Mouse (Mus musculus) heart, embryonic 14.5 days (tissue): Measurements from ENCODE around the gene Gpr142. TPM values are rescaled to one million over a fixed set of nuclear protein-coding genes. Genes with fewer than 3 reads are reported as not detected.

ENCODE experiments used
- ATAC-seq: fragments of 200-750 bp; cut with Nextera tagmentation; 2 replicates; pipeline ENCODE4 v1.8.0; 2017; ENCODE audit warnings: low read depth, moderate TSS enrichment; ENCODE audit not compliant: insufficient number of reproducible peaks, insufficient read depth, low FRiP score
- H3K27ac ChIP-seq, 2 experiments: fragments of 200-500 bp in 1 of 2; fragments of 300-500 bp in 1 of 2; sonication (generic) in 1 of 2; replicated peaks in 1 of 2; 2 replicates each; pipeline ENCODE4 v1.5.1; 2012 to 2014; ENCODE audit warnings: low read depth in 2 of 2, low read length in 2 of 2, control low read depth in 1 of 2, mild to moderate bottlenecking in 1 of 2, mixed read lengths in 1 of 2; ENCODE audit not compliant: control insufficient read depth in 1 of 2, insufficient read depth in 1 of 2
- H3K27me3 ChIP-seq: fragments of 300-500 bp; sonication (generic); 2 replicates; pipeline ENCODE4 v1.6.1; 2014; ENCODE audit warnings: mild to moderate bottlenecking, low read length, control low read depth; ENCODE audit not compliant: control insufficient read depth, insufficient read depth
- H3K36me3 ChIP-seq: fragments of 300-500 bp; sonication (generic); 2 replicates; pipeline ENCODE4 v1.6.1; 2014; ENCODE audit warnings: mild to moderate bottlenecking, control low read depth, low read length, mixed read lengths; ENCODE audit not compliant: control insufficient read depth, insufficient read depth
- H3K4me1 ChIP-seq, 2 experiments: fragments of 200-500 bp in 1 of 2; fragments of 300-500 bp in 1 of 2; sonication (generic) in 1 of 2; 2 replicates each; pipeline ENCODE4 v1.6.1; 2012 to 2014; ENCODE audit warnings: low read length in 2 of 2, control low read depth in 1 of 2, mixed read lengths in 1 of 2; ENCODE audit not compliant: control insufficient read depth in 2 of 2, insufficient read depth in 2 of 2
- H3K4me2 ChIP-seq: fragments of 300-500 bp; sonication (generic); 2 replicates; pipeline ENCODE4 v1.6.1; 2014; ENCODE audit warnings: mild to moderate bottlenecking, low read length
- H3K4me3 ChIP-seq, 2 experiments: fragments of 200-500 bp in 1 of 2; fragments of 300-500 bp in 1 of 2; sonication (generic) in 1 of 2; 2 replicates each; pipeline ENCODE4 v1.5.1; 2012 to 2014; ENCODE audit warnings: low read length in 2 of 2, mild to moderate bottlenecking in 2 of 2, control low read depth in 1 of 2, low read depth in 1 of 2, moderate library complexity in 1 of 2; ENCODE audit not compliant: control insufficient read depth in 1 of 2, insufficient read depth in 1 of 2
- H3K9ac ChIP-seq: fragments of 300-500 bp; sonication (generic); 2 replicates; pipeline ENCODE4 v1.6.1; 2014; ENCODE audit warnings: mild to moderate bottlenecking, low read length
- H3K9me3 ChIP-seq: fragments of 300-500 bp; sonication (generic); 2 replicates; pipeline ENCODE4 v1.6.1; 2016; ENCODE audit warnings: low read length, control low read depth; ENCODE audit not compliant: control insufficient read depth
- WGBS: fragments of 180-500 bp; shearing (Covaris S2); extraction: QIAGEN DNeasy Blood & Tissue Kit; methylation state at CpG from one replicate; pipeline ENCODE4 v1.1.7; 2014; 5-methylcytosine and 5-hydroxymethylcytosine counted together
- polyA plus RNA-seq: library from polyadenylated mRNA; unstranded; fragments of >200 nt; fragmentation: Nextera tagmentation; extraction: Ambion mirVana; gene quantifications from 2 replicates; pipeline ENCODE4 v1.2.1, GENCODE M21; 2014

The Gpr142 gene
- polyA plus RNA-seq, 1 experiment from 2014 or later, result not detected

DNA sequence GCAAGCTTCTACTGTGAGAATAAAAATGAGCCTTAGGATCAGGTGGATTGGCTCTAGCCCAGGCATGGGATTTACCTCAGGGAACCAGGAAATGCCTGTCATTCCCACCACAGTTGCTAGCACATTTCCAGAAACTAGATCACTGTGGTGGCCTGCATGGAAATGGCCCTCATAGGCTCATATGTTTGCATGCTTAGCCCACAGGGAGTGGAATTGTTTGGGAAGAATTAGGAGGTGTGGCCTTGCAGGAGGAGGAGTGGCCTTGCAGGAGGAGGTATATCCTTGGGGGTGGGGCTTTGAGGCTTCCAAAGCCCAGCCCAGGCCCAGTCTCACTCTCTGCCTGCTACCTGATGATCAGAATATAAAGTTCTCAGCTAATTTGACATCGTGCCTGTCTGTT, 3.2 kb downstream of the Gpr142 start:
- 95% methylated on average over 1 of the region's 1 CpGs for WGBS
- no peaks in the 10 kb centered on the region for H3K4me1 ChIP-seq
- 0 out of 2 replicates have a peak, but pooled peaks cover 4% of the 10 kb centered on the region for H3K9me3 ChIP-seq

DNA sequence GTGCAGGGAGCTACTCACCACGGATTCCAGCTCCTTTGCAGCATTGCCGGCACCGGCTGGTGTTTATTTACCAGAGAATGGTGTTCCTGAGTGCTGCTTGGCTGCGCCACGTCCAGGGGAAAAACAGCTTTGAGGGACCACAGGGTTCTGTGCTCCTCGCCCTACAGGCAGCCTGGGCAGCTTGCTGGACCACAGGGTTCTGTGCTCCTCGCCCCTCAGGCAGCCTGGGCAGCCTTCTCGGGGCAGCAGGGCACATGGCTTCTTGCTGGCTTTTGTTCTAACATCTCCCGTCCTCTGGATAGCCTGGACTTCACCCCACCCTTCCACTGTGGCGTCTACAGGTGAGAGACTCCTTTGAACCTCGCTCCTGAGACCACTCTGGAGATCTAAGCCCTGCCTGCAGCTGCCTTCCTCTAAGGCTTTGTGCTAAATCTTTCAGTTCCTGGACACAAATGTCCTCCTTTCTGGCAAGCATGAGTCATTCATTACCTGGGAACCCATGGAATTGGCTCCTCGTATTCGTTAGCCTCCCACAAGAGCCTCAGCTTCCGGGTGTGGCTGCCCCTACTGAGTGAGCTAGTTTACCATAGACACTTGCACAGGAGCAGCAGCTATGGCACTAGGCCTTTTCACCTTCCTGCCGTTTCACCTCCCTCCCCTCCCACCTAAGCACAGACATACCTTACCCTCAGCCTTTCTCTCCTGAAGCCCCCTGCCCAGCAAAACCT, 4.0 kb downstream of the Gpr142 start:
- Histone ChIP-seq H3K4me3 (no peak overlapping the region), H3K9me3 (0 out of 2 replicates have a peak, but pooled peaks cover 4% of the 10 kb centered on the region), H3K4me1 (no peaks in the 10 kb centered on the region; a peak in 1 of 4 replicates), H3K4me2 (no peak overlapping the region), H3K27me3 (no peaks in the 10 kb centered on the region), H3K36me3 (no peaks in the 10 kb centered on the region), H3K9ac (no peak overlapping the region), H3K27ac (no peak overlapping the region)
- ATAC-seq, result no peak
- 70% methylated on average over 15 of the region's 15 CpGs for WGBS

More for the DNA sequence above, 3.2 kb downstream of the Gpr142 start:
- ATAC-seq, result no peak
- Histone ChIP-seq H3K27ac (no peak overlapping the region), H3K36me3 (no peaks in the 10 kb centered on the region), H3K4me3 (no peak overlapping the region), H3K9ac (no peak overlapping the region), H3K4me2 (no peak overlapping the region), H3K27me3 (no peaks in the 10 kb centered on the region)

DNA sequence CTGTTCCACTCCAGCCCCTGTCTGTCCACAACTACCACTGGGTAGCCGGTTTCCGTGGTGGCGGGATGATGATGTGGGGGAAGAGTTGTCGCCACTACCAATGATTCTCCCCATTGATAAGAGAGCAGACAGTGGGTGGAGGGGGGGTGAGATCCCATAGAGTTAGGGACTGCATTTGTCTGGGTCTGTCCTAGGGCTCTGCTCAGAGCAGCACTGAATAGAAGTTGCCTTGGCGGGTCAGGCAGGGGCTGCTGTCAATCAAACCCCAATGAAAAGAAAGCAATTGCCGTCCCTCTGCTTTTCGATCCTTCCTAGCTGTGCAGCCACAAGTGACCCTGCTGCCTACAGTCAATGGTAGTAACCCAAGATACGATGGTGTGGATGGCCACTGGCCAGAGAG, 5.3 kb downstream of the Gpr142 start:
- Histone ChIP-seq H3K27ac (no peak overlapping the region), H3K4me2 (no peak overlapping the region), H3K27me3 (no peaks in the 10 kb centered on the region), H3K4me1 (no peaks in the 10 kb centered on the region; a peak in 1 of 4 replicates), H3K4me3 (no peak overlapping the region), H3K9ac (no peak overlapping the region), H3K9me3 (0 out of 2 replicates have a peak, but pooled peaks cover 4% of the 10 kb centered on the region), H3K36me3 (no peaks in the 10 kb centered on the region)
- 44% methylated on average over 8 of the region's 8 CpGs for WGBS
- no peak for ATAC-seq

DNA sequence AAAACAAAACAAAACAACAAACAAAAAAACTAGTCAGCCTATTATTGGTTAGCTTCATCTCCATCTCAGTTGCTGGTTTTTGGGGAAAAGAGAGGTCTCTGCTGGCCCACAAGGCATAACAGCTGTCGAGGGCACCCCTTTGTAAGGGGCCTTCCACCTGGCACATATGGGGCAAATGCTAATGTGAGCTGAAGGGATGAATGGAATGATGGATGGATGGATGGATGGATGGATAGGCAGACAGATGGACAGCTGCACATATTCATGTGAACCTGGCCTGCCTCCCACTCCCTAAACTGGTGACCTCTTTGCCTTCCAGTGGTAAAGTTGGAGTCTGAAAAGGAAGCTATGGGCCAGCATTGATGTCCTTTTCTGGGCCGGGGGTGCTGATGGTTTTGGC, 8.3 kb downstream of the Gpr142 start:
- WGBS, result 68% methylated on average over 2 of the region's 2 CpGs
- 0 out of 2 replicates have a peak, but pooled peaks cover 1% of the 10 kb centered on the region for H3K9me3 ChIP-seq
- no peak overlapping the region for H3K9ac ChIP-seq
- H3K27me3 ChIP-seq, result no peaks in the 10 kb centered on the region
- no peak overlapping the region for H3K4me3 ChIP-seq
- no peaks in the 10 kb centered on the region for H3K36me3 ChIP-seq
- ATAC-seq, result no peak
- no peak overlapping the region for H3K27ac ChIP-seq
- no peak overlapping the region for H3K4me2 ChIP-seq
- no peaks in the 10 kb centered on the region; a peak in 1 of 4 replicates for H3K4me1 ChIP-seq

DNA sequence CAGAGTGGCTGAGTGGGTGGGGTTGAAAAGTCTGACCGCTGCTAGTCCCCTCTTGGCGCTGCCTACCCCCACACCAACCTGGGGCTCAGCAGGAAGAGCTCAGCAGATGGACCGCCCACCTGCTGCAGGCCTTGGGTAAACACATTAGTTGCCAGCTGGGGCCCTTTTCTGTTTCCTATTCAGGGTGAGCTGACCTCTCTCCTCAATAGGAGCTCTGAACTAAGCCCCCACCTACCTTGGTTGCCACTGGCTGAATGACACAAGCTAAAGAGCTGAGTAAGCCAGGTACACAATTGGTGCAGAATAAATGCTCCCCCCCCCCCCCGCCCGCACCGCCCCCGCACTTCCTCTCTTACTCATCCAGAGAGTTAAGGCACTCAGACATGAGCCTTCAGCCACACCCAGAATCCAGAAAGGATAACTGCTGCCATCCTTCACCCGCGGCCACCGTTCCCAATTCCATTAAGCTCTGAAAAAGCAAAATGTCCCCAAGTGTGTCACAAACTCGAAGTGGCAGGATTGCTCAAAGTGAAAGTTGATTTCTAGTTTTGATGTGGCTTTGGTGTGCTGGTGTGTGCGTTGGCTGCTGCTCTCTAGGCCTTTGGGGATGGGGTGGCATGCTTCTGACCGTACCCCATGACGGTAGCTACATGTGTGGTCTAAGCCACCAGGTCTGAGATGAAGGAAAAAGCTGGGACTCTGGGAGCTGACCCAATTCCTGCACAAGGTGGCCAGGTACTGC, 9.1 kb downstream of the Gpr142 start:
- Histone ChIP-seq H3K9ac (no peak overlapping the region), H3K36me3 (no peaks in the 10 kb centered on the region), H3K27me3 (no peaks in the 10 kb centered on the region), H3K4me2 (no peak overlapping the region), H3K27ac (no peak overlapping the region), H3K4me3 (no peak overlapping the region), H3K9me3 (no peaks in the 10 kb centered on the region), H3K4me1 (no peaks in the 10 kb centered on the region; a peak in 1 of 4 replicates)
- ATAC-seq, result no peak
- 33% methylated on average over 13 of the region's 14 CpGs for WGBS

DNA sequence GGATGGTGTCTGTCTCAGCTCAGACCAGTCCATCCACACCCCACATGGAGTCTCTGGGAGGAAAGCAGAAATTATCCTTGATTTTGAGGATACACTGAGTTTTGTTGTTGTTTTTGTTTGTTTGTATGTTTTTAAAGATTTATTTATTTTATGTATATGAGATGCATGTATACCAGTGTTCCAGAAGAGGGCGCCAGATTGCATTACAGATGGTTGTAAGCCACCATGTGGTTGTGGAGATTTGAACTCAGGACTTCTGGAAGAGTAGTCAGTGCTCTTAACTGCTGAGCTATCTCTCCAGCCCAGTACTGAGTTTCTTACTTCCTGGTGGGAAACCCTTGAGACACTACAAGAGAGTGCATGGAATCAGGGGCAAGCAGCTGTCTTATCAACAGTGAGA, 10.6 kb downstream of the Gpr142 start:
- 83% methylated on average over 1 of the region's 1 CpGs for WGBS
- Histone ChIP-seq H3K9me3 (no peaks in the 10 kb centered on the region), H3K27ac (no peak overlapping the region), H3K36me3 (no peaks in the 10 kb centered on the region), H3K4me3 (no peak overlapping the region), H3K9ac (no peak overlapping the region), H3K27me3 (no peaks in the 10 kb centered on the region), H3K4me1 (peaks cover under 1 to 1% of the 10 kb centered on the region in 2 experiments; a peak in 3 of 4 replicates), H3K4me2 (no peak overlapping the region)
- ATAC-seq, result no peak

DNA sequence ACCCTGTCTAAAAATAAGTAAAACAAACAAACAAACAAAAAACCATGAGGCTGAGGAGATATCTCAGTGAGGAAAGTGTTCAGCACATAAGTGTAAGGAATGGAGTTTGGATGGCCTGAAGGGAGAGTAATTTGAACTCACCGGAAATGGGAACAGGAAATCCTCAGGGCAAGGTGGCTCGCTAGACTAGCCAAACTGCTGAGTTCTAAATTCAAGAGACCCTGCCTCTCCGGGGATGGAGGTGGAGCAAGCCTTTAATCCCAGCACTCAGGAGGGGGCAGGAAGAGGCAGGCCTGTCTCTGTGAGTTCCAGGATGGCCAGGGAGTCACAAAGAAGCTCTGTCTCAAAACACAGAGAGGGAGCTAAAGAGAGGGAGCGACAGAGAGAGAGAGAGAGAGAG, 11.6 kb downstream of the Gpr142 start:
- Histone ChIP-seq H3K27me3 (no peaks in the 10 kb centered on the region), H3K4me3 (no peak overlapping the region), H3K4me2 (no peak overlapping the region), H3K9ac (no peak overlapping the region), H3K9me3 (no peaks in the 10 kb centered on the region), H3K36me3 (no peaks in the 10 kb centered on the region), H3K27ac (no peak overlapping the region), H3K4me1 (peaks cover 8 to 11% of the 10 kb centered on the region in 2 experiments)
- 18% methylated on average over 4 of the region's 4 CpGs for WGBS
- ATAC-seq, result no peak
